Mouse (Mus musculus) cortical plate, adult 2 months (tissue): ENCODE results near the gene Fam3c. TPM values are rescaled to one million over a fixed set of nuclear protein-coding genes. Genes with fewer than 3 reads are reported as not detected.

Experiments used
- H3K27ac ChIP-seq: fragments of 200-500 bp; 2 replicates; pipeline ENCODE4 v1.5.1; 2012; ENCODE audit warnings: low read length, control low read depth, inconsistent platforms; ENCODE audit not compliant: insufficient read depth
- H3K4me1 ChIP-seq: fragments of 200-500 bp; 2 replicates; pipeline ENCODE4 v1.6.1; 2011; ENCODE audit warnings: low read length; ENCODE audit not compliant: control insufficient read depth, insufficient read depth
- H3K4me3 ChIP-seq: fragments of 200-500 bp; 2 replicates; pipeline ENCODE4 v1.5.1; 2011; ENCODE audit warnings: mild to moderate bottlenecking, low read length, control low read depth; ENCODE audit not compliant: insufficient read depth
- CTCF ChIP-seq: fragments of 200-500 bp; IDR thresholded peaks from 2 replicates; pipeline ENCODE4 v1.5.1; 2011; ENCODE audit warnings: mild to moderate bottlenecking, control low read depth, low read length; ENCODE audit not compliant: insufficient read depth; ENCODE audit errors: extremely low read depth
- POLR2A ChIP-seq: fragments of 200-500 bp; IDR thresholded peaks from 2 replicates; pipeline ENCODE4 v1.6.1; 2011; ENCODE audit warnings: mild to moderate bottlenecking, low read length, control low read depth; ENCODE audit not compliant: insufficient read depth; ENCODE audit errors: extremely low read depth
- polyA plus RNA-seq: library from polyadenylated mRNA; depleted of rRNA; stranded (reverse); fragments of >200 nt; gene quantifications from 2 replicates; pipeline ENCODE4 v1.2.3, GENCODE M21; 2012

Fam3c gene
- polyA plus RNA-seq, 1 experiment = 35.3 TPM

DNA sequence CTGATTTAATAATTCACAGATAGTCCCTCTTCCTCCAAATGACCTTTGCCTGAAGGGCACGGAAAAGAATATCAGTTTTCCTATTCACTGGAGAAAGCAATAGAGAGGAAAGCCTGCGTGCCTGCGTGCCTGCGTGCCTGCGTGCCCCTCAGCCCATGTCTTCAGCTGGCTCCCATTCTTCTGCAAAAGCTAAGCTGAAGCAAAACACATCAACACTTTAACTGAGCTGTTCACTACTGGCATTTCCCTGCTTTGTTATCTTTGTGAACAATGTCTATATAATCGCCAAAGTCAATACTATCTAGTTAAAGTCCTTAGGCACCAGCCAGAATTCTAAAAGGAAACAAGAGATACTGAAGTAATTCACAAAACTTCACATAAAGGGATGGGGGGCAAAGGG, 11.6 kb downstream of the Fam3c start:
- Histone ChIP-seq H3K4me3 (no peak overlapping the region), H3K4me1 (no peaks in the 10 kb centered on the region), H3K27ac (no peak overlapping the region)
- TF ChIP-seq CTCF = no peak
- TF ChIP-seq POLR2A = no peak

- Histone ChIP-seq H3K27ac (no peak overlapping the region), H3K4me1 (no peaks in the 10 kb centered on the region), H3K4me3 (no peak overlapping the region)
- TF ChIP-seq CTCF = no peak
- TF ChIP-seq POLR2A = no peak
Measured at GRCm38 (mm10) chr6:22343706-22344105, 12.3 kb downstream of the Fam3c start.

DNA sequence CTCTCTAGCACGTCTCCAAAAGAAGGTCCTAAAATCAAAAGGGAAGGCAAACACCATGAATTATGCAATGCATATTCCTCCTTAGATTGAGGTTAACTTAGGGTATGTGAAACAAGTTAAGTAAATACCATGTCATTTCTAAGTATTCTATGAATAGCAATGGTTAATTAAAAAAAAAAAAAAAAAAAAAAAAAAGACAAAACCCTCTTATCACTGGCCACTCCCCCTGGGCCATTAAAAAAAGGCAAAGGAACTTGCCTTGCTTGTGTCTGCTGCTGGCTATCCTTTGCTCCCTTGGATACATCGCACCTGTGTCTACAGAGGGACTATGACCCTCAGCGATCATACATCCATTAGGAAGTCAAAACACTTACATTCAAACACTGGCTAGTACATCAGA, 12.8 kb downstream of the Fam3c start:
- TF ChIP-seq CTCF (no peak), POLR2A (no peak)
- Histone ChIP-seq H3K4me3 (no peak overlapping the region), H3K4me1 (no peaks in the 10 kb centered on the region), H3K27ac (no peak overlapping the region)

- no peak overlapping the region for H3K27ac ChIP-seq
- H3K4me1 ChIP-seq = no peaks in the 10 kb centered on the region
- TF ChIP-seq POLR2A (no peak), CTCF (no peak)
- H3K4me3 ChIP-seq = no peak overlapping the region
Measured at GRCm38 (mm10) chr6:22340779-22341178, 15.3 kb downstream of the Fam3c start.

GRCm38 (mm10) chr6:22339763-22340542, 16.1 kb downstream of the Fam3c start:
- Histone ChIP-seq H3K4me1 (no peaks in the 10 kb centered on the region), H3K27ac (no peak overlapping the region), H3K4me3 (no peak overlapping the region)
- TF ChIP-seq CTCF (no peak), POLR2A (no peak)

DNA sequence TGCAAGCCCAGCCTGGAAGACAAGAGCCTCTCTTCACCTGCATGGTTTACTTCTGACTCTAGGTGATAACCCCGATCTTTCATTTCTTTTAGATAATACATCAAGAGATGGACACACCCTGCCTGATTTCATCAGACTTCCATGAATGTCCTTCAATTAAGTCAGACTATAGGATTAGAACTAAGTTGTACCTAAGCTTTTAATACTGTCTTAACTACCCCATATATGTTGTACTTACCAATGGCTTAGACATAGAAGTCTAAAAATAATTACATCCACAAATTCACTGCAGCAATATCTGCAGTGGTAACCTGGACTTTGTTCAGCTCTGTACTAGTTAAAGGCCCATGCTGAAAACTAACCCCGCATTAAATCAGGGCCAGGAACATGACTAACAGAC, 23.5 kb downstream of the Fam3c start:
- no peak for TF ChIP-seq POLR2A
- no peak for TF ChIP-seq CTCF
- Histone ChIP-seq H3K27ac (no peak overlapping the region), H3K4me1 (peaks cover 3% of the 10 kb centered on the region), H3K4me3 (no peak overlapping the region)

DNA sequence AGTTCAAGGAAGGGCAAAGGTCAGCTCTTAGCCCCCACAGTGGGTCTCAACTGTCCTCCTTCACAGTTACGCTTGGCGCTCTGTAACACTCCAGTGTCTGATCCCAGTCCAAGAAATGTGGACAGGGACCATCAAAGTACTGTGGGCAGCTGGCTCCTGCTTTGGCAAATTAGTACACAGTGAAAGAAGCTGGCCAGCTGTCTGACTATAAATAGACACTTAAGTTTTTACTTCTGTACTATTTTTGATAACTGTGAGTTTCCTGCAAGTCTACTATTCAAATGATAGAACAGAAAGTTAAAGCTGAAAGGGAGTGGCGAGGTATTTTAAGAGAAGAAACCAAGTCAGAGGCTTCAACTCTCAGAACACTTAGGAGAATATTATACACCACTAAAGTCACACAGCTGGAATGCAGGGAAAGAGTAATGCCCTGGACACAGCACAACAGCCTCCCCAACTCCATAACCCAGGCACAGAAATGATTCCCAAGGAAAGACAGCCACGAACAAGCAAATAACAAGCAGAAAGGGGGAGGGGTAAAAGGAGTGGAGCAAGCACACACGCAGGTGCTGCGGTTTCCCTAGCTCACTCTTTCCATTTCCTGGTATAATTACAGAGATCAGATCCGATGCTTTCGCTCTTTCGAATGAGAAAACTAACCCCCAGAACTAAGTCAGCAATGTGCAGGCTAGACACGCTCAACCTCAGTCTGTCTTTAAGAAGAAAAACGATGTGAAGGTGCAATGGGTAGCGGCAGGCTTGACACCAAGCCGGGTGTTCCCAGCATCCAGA, 25.7 kb downstream of the Fam3c start:
- Histone ChIP-seq H3K27ac (no peak overlapping the region), H3K4me3 (no peak overlapping the region), H3K4me1 (peaks cover 3% of the 10 kb centered on the region)
- TF ChIP-seq CTCF (no peak), POLR2A (no peak)

DNA sequence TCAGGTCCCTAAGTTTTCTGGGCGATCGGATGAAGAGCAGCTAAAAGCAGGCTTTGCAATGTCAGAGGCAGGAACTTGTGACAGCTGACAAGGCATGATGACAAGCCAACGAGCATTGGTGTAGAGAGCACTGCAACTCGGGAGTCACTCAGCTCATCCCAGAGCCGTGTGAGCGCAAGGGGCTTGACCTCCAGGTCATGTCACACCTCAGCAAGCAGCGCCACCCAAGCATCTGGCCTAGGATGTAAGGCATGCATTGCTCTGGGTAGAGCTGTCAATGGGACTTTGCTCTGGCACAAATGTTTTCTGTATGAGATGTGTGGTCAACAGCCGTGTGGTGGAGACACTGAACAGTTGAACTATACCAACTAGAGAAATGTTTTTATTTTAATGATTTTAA, 28.1 kb downstream of the Fam3c start:
- H3K4me1 ChIP-seq = peaks cover 3% of the 10 kb centered on the region
- TF ChIP-seq POLR2A (no peak), CTCF (no peak)
- no peak overlapping the region for H3K27ac ChIP-seq
- H3K4me3 ChIP-seq = no peak overlapping the region

DNA sequence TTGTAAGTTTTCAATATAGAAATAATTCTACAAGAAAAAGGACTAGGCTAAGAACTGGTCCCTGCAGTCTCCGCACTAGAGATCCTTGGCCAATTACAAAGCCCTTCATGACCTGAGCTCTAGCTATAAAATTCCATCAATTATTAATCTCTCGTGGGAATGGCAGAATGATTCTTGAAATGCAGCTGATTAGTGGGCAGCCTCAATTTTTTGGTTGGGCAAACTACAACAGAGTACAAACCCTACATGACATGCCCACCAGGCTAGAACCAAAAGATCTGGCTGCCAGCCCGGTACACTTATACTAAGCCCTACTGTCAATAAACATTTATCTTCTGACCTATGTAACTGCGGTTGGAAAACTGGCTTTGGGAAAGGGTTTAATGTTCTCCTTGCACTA, 29.0 kb downstream of the Fam3c start:
- H3K4me3 ChIP-seq = no peak overlapping the region
- TF ChIP-seq POLR2A (no peak), CTCF (no peak)
- peaks cover 3% of the 10 kb centered on the region for H3K4me1 ChIP-seq
- no peak overlapping the region for H3K27ac ChIP-seq

DNA sequence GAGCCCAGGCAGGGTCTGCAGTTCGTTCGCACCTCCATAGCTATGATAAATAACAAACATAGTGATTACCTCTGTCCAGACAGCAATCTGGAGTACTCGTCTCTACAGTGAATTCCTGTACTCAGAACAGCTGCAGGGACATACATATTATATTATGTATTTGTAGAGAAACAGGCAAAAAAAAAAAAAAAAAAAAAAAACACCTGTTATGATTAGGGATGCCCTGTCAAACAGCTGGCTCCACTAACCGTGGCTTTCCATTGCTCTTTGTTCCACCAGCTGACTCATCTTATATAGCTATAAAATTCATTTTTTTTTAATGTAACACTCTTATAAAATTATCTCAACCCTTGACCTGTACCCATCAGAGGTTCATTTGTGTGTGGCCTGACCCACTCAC, 29.8 kb downstream of the Fam3c start:
- peaks cover 3% of the 10 kb centered on the region for H3K4me1 ChIP-seq
- no peak for TF ChIP-seq POLR2A
- TF ChIP-seq CTCF = no peak

More for the DNA sequence above, 29.8 kb downstream of the Fam3c start:
- H3K27ac ChIP-seq = no peak overlapping the region
- H3K4me3 ChIP-seq = no peak overlapping the region
